Mouse (Mus musculus) embryonic facial prominence, embryonic 15.5 days (tissue): ENCODE measurements at regions not wholly inside any gene's neighbourhood (a gene's known extent, or its start where the extent isn't known, plus 50 kb on each side); places are given as distances from the start of the nearest gene placed in this dataset.

ENCODE experiments used
- ATAC-seq: fragments of 200-750 bp; cut with Nextera tagmentation; 2 replicates; pipeline ENCODE4 v1.8.0; 2017; ENCODE audit warnings: low read depth, moderate TSS enrichment; ENCODE audit not compliant: insufficient number of reproducible peaks, low FRiP score, low TSS enrichment
- H3K27ac ChIP-seq: fragments of 300-500 bp; sonication (generic); replicated peaks from 2 replicates; pipeline ENCODE4 v1.5.1; 2015; ENCODE audit warnings: mild to moderate bottlenecking, inconsistent platforms
- H3K27me3 ChIP-seq: fragments of 300-500 bp; sonication (generic); 2 replicates; pipeline ENCODE4 v1.6.1; 2015; ENCODE audit warnings: inconsistent platforms
- H3K36me3 ChIP-seq: fragments of 300-500 bp; sonication (generic); 2 replicates; pipeline ENCODE4 v1.6.1; 2015; ENCODE audit warnings: mild to moderate bottlenecking, inconsistent platforms
- H3K4me1 ChIP-seq: fragments of 300-500 bp; sonication (generic); 2 replicates; pipeline ENCODE4 v1.6.1; 2015; ENCODE audit warnings: inconsistent platforms
- H3K4me2 ChIP-seq: fragments of 300-500 bp; sonication (generic); replicated peaks from 2 replicates; pipeline ENCODE4 v1.6.1; 2015; ENCODE audit warnings: mild to moderate bottlenecking, inconsistent platforms
- H3K4me3 ChIP-seq: fragments of 300-500 bp; sonication (generic); replicated peaks from 2 replicates; pipeline ENCODE4 v1.5.1; 2015; ENCODE audit warnings: mild to moderate bottlenecking, inconsistent platforms
- H3K9ac ChIP-seq: fragments of 300-500 bp; sonication (generic); 2 replicates; pipeline ENCODE4 v1.6.1; 2015; ENCODE audit warnings: inconsistent platforms
- H3K9me3 ChIP-seq: fragments of 300-500 bp; sonication (generic); replicated peaks from 2 replicates; pipeline ENCODE4 v1.6.1; 2016; ENCODE audit warnings: inconsistent platforms
- WGBS: fragments of 180-500 bp; shearing (Covaris S2); methylation state at CpG from one replicate; pipeline ENCODE4 v1.1.7; 2015; 5-methylcytosine and 5-hydroxymethylcytosine counted together

DNA sequence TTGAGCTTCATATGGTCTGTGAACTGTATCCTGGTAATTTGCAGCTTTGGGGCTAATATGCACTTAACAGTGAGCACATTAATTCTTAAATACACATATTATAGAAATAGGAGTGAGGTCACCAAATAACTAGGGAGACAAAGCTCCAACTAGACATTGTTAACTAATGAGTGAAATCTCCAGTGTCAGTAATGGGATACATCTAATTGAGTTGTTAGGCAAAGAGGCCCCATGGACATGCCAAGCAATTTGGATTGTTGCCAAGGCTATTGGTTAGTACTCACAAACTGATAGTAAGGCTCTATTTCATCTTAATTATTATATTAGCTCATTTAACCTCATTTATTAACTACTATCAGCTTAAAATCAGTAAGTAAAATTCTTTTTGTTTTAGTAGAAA, 698.5 kb downstream of the Triml1 start:
- H3K9me3 ChIP-seq, result no peaks in the 10 kb centered on the region
- H3K36me3 ChIP-seq, result no peaks in the 10 kb centered on the region
- ATAC-seq, result peak; percentile 69
- no peaks in the 10 kb centered on the region for H3K27me3 ChIP-seq
- no peak overlapping the region for H3K4me3 ChIP-seq
- no peak overlapping the region for H3K27ac ChIP-seq
- H3K4me2 ChIP-seq, result no peak overlapping the region
- H3K9ac ChIP-seq, result no peak overlapping the region
- no peaks in the 10 kb centered on the region for H3K4me1 ChIP-seq

DNA sequence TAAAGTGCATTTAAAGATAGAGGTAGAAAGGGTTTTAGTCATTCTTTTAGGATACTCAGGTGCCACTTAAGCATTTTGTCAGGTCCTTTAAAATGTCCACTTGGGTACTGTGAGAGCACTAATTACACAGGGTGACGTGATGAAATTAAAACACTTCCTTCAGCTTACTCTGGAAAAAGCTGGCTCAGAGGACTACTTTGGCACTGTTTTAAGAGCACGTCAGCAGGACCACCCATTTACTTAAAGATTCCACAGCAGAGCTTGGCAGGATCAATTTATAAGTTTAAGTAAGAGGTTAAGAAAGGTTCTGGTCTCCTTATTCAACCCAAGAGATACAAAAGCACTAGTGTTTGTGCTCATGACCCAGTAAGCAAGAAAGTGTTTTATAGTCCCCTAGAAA, 738.7 kb downstream of the Triml1 start:
- H3K27me3 ChIP-seq, result no peaks in the 10 kb centered on the region
- no peak overlapping the region for H3K4me3 ChIP-seq
- H3K36me3 ChIP-seq, result no peaks in the 10 kb centered on the region
- ATAC-seq, result no peak
- no peak overlapping the region for H3K4me2 ChIP-seq
- no peak overlapping the region for H3K9ac ChIP-seq
- H3K4me1 ChIP-seq, result no peaks in the 10 kb centered on the region
- H3K9me3 ChIP-seq, result no peaks in the 10 kb centered on the region
- 52% methylated on average over 2 of the region's 2 CpGs for WGBS
- H3K27ac ChIP-seq, result no peak overlapping the region

- H3K27me3 ChIP-seq, result no peaks in the 10 kb centered on the region
- H3K27ac ChIP-seq, result no peak overlapping the region
- H3K9me3 ChIP-seq, result no peaks in the 10 kb centered on the region
- ATAC-seq, result no peak
- H3K4me3 ChIP-seq, result no peak overlapping the region
- WGBS, result 78% methylated on average over 3 of the region's 3 CpGs
- no peak overlapping the region for H3K9ac ChIP-seq
- H3K4me1 ChIP-seq, result no peaks in the 10 kb centered on the region
- no peak overlapping the region for H3K4me2 ChIP-seq
- no peaks in the 10 kb centered on the region for H3K36me3 ChIP-seq
Measured at GRCm38 (mm10) chr8:42396886-42397285, 744.4 kb downstream of the Triml1 start.

- no peak overlapping the region for H3K27ac ChIP-seq
Measured at GRCm38 (mm10) chr8:42388816-42389215, 752.5 kb downstream of the Triml1 start.

DNA sequence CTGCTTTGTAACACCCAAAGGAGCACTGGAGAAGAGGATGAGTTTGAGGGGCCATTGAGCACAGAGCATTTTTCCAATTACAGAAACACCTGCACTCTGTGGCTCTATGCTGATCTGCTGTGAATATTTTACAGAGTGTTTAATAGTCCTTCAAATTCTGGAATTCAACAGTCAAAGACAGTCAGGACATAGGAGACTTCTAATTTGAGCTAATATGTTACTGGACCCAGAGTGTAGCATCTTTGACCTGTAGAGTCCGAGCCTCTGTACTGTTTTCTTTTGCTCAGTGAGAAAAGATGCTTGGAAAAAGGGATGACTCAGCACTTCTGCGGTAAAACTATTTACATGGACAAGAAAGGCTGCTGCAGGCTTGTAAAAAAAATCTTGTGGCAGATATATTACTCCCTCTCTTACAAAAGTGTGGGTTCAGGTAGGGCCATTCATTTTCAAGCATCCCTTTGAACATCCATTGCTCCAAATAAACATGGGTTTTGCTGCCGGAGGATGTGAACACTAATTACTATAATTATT, 793.1 kb downstream of the Triml1 start:
- Histone ChIP-seq H3K9ac (no peak overlapping the region), H3K9me3 (no peaks in the 10 kb centered on the region), H3K4me1 (no peaks in the 10 kb centered on the region), H3K4me2 (no peak overlapping the region), H3K27ac (no peak overlapping the region), H3K36me3 (no peaks in the 10 kb centered on the region), H3K27me3 (no peaks in the 10 kb centered on the region), H3K4me3 (no peak overlapping the region)
- no peak for ATAC-seq
- WGBS, result 38% methylated on average over 3 of the region's 3 CpGs

More at GRCm38 (mm10) chr8:42388816-42389215, 752.5 kb downstream of the Triml1 start:
- H3K9ac ChIP-seq, result no peak overlapping the region
- no peak overlapping the region for H3K4me2 ChIP-seq
- no peak overlapping the region for H3K4me3 ChIP-seq
- H3K36me3 ChIP-seq, result no peaks in the 10 kb centered on the region
- ATAC-seq, result no peak
- H3K4me1 ChIP-seq, result no peaks in the 10 kb centered on the region
- H3K27me3 ChIP-seq, result no peaks in the 10 kb centered on the region
- H3K9me3 ChIP-seq, result no peaks in the 10 kb centered on the region
- WGBS, result 72% methylated on average over 3 of the region's 3 CpGs

- no peak for ATAC-seq
- 90% methylated on average over 9 of the region's 9 CpGs for WGBS
- Histone ChIP-seq H3K4me3 (no peak overlapping the region), H3K4me2 (no peak overlapping the region), H3K9ac (no peak overlapping the region), H3K4me1 (no peaks in the 10 kb centered on the region), H3K9me3 (no peaks in the 10 kb centered on the region), H3K27ac (no peak overlapping the region), H3K36me3 (no peaks in the 10 kb centered on the region), H3K27me3 (no peaks in the 10 kb centered on the region)
Measured at GRCm38 (mm10) chr8:42334708-42335107, 806.6 kb downstream of the Triml1 start.

DNA sequence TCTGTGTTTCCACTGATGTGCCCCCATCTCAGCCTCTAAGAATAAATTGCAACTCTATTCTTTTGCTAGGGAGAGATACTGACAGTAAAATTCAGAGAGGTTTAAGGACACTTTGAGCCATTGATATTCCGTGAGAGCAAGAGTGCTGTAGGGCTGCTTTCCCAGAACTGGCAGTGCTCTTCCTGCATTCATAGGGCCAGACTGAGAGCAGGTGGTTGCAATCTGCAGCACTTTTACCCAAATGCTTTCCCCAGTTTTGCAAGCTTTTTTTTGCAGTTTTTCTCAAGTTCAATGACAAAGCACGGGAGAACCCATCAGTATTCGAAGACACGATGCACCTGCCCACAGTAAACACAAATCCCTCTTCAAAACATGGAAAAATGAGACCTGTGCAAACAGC, 816.6 kb downstream of the Triml1 start:
- no peak overlapping the region for H3K27ac ChIP-seq
- 64% methylated on average over 4 of the region's 4 CpGs for WGBS
- ATAC-seq, result no peak
- H3K36me3 ChIP-seq, result no peaks in the 10 kb centered on the region
- H3K27me3 ChIP-seq, result no peaks in the 10 kb centered on the region
- no peaks in the 10 kb centered on the region for H3K9me3 ChIP-seq
- H3K4me2 ChIP-seq, result no peak overlapping the region
- H3K9ac ChIP-seq, result no peak overlapping the region
- H3K4me1 ChIP-seq, result no peaks in the 10 kb centered on the region
- H3K4me3 ChIP-seq, result no peak overlapping the region

- Histone ChIP-seq H3K4me1 (no peaks in the 10 kb centered on the region), H3K36me3 (no peaks in the 10 kb centered on the region), H3K9ac (no peak overlapping the region), H3K27ac (no peak overlapping the region), H3K9me3 (no peaks in the 10 kb centered on the region), H3K4me3 (no peak overlapping the region), H3K27me3 (no peaks in the 10 kb centered on the region), H3K4me2 (no peak overlapping the region)
- no peak for ATAC-seq
Measured at GRCm38 (mm10) chr8:42322862-42323261, 818.4 kb downstream of the Triml1 start.

DNA sequence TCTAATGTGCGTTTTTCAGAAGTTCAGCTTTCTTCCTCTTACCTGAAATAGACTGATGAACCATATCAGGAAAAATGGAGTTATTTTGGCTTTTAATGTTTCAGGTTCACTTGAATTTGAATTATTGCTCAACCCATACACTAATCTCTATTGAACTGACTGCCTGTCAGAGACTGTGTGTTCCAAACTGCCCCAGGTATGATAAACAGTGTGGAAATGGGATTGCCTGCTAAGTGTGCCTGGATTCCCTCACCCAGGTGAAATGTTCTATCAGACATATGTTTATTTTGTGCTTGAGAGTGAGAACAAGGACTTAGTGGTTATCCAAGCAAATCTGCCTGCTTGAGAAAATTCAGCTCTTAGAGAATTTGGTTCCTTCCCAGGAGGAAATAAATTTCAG, 830.2 kb downstream of the Triml1 start:
- no peaks in the 10 kb centered on the region for H3K36me3 ChIP-seq
- no peaks in the 10 kb centered on the region for H3K4me1 ChIP-seq
- no peaks in the 10 kb centered on the region for H3K27me3 ChIP-seq
- no peak overlapping the region for H3K27ac ChIP-seq
- no peak overlapping the region for H3K4me2 ChIP-seq
- H3K4me3 ChIP-seq, result no peak overlapping the region
- no peak overlapping the region for H3K9ac ChIP-seq
- WGBS, result 87% methylated on average over 1 of the region's 1 CpGs
- no peaks in the 10 kb centered on the region for H3K9me3 ChIP-seq
- no peak for ATAC-seq

GRCm38 (mm10) chr8:42291392-42291791, 849.9 kb downstream of the Triml1 start:
- ATAC-seq, result no peak
- Histone ChIP-seq H3K27me3 (no peaks in the 10 kb centered on the region), H3K9me3 (no peaks in the 10 kb centered on the region), H3K36me3 (no peaks in the 10 kb centered on the region), H3K4me3 (no peak overlapping the region), H3K27ac (no peak overlapping the region), H3K4me1 (no peaks in the 10 kb centered on the region), H3K4me2 (no peak overlapping the region), H3K9ac (no peak overlapping the region)

- no peaks in the 10 kb centered on the region for H3K4me1 ChIP-seq
- no peaks in the 10 kb centered on the region for H3K9me3 ChIP-seq
- H3K27ac ChIP-seq, result no peak overlapping the region
- H3K4me2 ChIP-seq, result no peak overlapping the region
- H3K27me3 ChIP-seq, result no peaks in the 10 kb centered on the region
- ATAC-seq, result no peak
- no peak overlapping the region for H3K9ac ChIP-seq
- 97% methylated on average over 2 of the region's 2 CpGs for WGBS
- no peak overlapping the region for H3K4me3 ChIP-seq
- no peaks in the 10 kb centered on the region for H3K36me3 ChIP-seq
Measured at GRCm38 (mm10) chr8:42282011-42282410, 859.3 kb downstream of the Triml1 start.

- H3K9me3 ChIP-seq, result no peaks in the 10 kb centered on the region
- H3K4me1 ChIP-seq, result no peaks in the 10 kb centered on the region
- WGBS, result 47% methylated on average over 1 of the region's 1 CpGs
- H3K9ac ChIP-seq, result no peak overlapping the region
- no peak overlapping the region for H3K4me3 ChIP-seq
- no peak for ATAC-seq
- no peak overlapping the region for H3K4me2 ChIP-seq
- H3K27ac ChIP-seq, result no peak overlapping the region
- H3K36me3 ChIP-seq, result no peaks in the 10 kb centered on the region
- no peaks in the 10 kb centered on the region for H3K27me3 ChIP-seq
Measured at GRCm38 (mm10) chr8:42253358-42253757, 836.5 kb upstream of the Frg1 start.
